Mouse (Mus musculus): ENCODE results near the gene Olfr32. TPM values are rescaled to one million over a fixed set of nuclear protein-coding genes. Genes with fewer than 3 reads are reported as not detected.

Gene Olfr32
- polyA plus RNA-seq (2017; shearing (Covaris generic)): under 1 TPM in 1 of 2 experiments, not detected in 1; 0.29 TPM

GRCm38 (mm10) chr2:90142196-90142595 is at the start of gene Olfr32:
Gene Olfr32 (minus strand): TSS chr2:90142296.

GRCm38 (mm10) chr2:90152991-90153390 is 10.9 kb upstream of the Olfr32 start, which contains the start of gene Olfr1270:
Gene Olfr1270 (minus strand): TSS chr2:90153091.

GRCm38 (mm10) chr2:90121312-90121711 is 20.8 kb downstream of the Olfr32 start, which contains the start of gene Olfr1269:
Gene Olfr1269 (minus strand): TSS chr2:90121412.

Other genes with a start within 250 kb of the Olfr32 start
- gene Olfr1258, start 215.0 kb downstream of the Olfr32 start, polyA plus RNA-seq (2017; shearing (Covaris generic)): not detected
- gene Olfr1259, start 193.6 kb downstream of the Olfr32 start, polyA plus RNA-seq (2017; shearing (Covaris generic)): not detected
- gene Olfr1260, start 168.0 kb downstream of the Olfr32 start, polyA plus RNA-seq (2017; shearing (Covaris generic)): under 1 TPM in 1 of 2 experiments, not detected in 1; 0.04 TPM
- not detected for gene Olfr1261, start 151.1 kb downstream of the Olfr32 start, polyA plus RNA-seq (2017; shearing (Covaris generic))
- gene Olfr1262, start 142.2 kb downstream of the Olfr32 start, polyA plus RNA-seq (2017; shearing (Covaris generic)): not detected
- gene Olfr1263, start 130.2 kb downstream of the Olfr32 start, polyA plus RNA-seq (2017; shearing (Covaris generic)): not detected
- gene Olfr1264, start 116.7 kb downstream of the Olfr32 start, polyA plus RNA-seq (2017; shearing (Covaris generic)): not detected
- not detected for gene Olfr1265, start 107.0 kb downstream of the Olfr32 start, polyA plus RNA-seq (2017; shearing (Covaris generic))
- not detected for gene Olfr140, start 78.7 kb downstream of the Olfr32 start, polyA plus RNA-seq (2017; shearing (Covaris generic))
- under 1 TPM; 0.16 to 0.17 TPM for gene Olfr1269, start 20.9 kb downstream of the Olfr32 start, polyA plus RNA-seq (2017; shearing (Covaris generic))
- not detected for gene Olfr1270, start 10.8 kb upstream of the Olfr32 start, polyA plus RNA-seq (2017; shearing (Covaris generic))
- under 1 TPM in 1 of 2 experiments, not detected in 1; 0.07 TPM for gene Olfr1506, start 82.2 kb upstream of the Olfr32 start, polyA plus RNA-seq (2017; shearing (Covaris generic))
- gene Olfr142, start 115.3 kb upstream of the Olfr32 start, polyA plus RNA-seq (2017; shearing (Covaris generic)): under 1 TPM in 1 of 2 experiments, not detected in 1; 0.12 TPM
- gene Olfr1271, start 128.7 kb upstream of the Olfr32 start, polyA plus RNA-seq (2017; shearing (Covaris generic)): under 1 TPM in 1 of 2 experiments, not detected in 1; 0.31 TPM
- gene Olfr1272, start 150.5 kb upstream of the Olfr32 start, polyA plus RNA-seq (2017; shearing (Covaris generic)): not detected
- not detected for gene Gm13769, start 179.9 kb upstream of the Olfr32 start, polyA plus RNA-seq (2017; shearing (Covaris generic))

All from activated CD4-positive, CD25-positive, alpha-beta regulatory T cell (primary cell).